Mouse (Mus musculus) liver, embryonic 16.5 days (tissue): ENCODE data around the gene Vrk1. TPM values are rescaled to one million over a fixed set of nuclear protein-coding genes. Genes with fewer than 3 reads are reported as not detected.

Source experiments
- ATAC-seq: fragments of 200-750 bp; cut with Nextera tagmentation; 2 replicates; pipeline ENCODE4 v1.8.0; 2017; ENCODE audit warnings: low read depth, mild to moderate bottlenecking, moderate number of reproducible peaks, moderate library complexity
- H3K27ac ChIP-seq: fragments of 300-500 bp; sonication (generic); 2 replicates; pipeline ENCODE4 v1.5.1; 2014; ENCODE audit warnings: mild to moderate bottlenecking, low read length
- H3K27me3 ChIP-seq: fragments of 300-500 bp; sonication (generic); 2 replicates; pipeline ENCODE4 v1.6.1; 2014; ENCODE audit warnings: low read depth, low read length, mixed read lengths; ENCODE audit not compliant: control insufficient read depth, insufficient read depth
- H3K36me3 ChIP-seq: fragments of 300-500 bp; sonication (generic); 2 replicates; pipeline ENCODE4 v1.6.1; 2014; ENCODE audit warnings: mild to moderate bottlenecking; ENCODE audit not compliant: control insufficient read depth, insufficient read depth
- H3K4me1 ChIP-seq: fragments of 300-500 bp; sonication (generic); 2 replicates; pipeline ENCODE4 v1.6.1; 2014; ENCODE audit warnings: low read depth, low read length, mixed read lengths; ENCODE audit not compliant: control insufficient read depth
- H3K4me2 ChIP-seq: fragments of 300-500 bp; sonication (generic); 2 replicates; pipeline ENCODE4 v1.6.1; 2014; ENCODE audit warnings: low read depth, low read length, mixed read lengths
- H3K4me3 ChIP-seq: fragments of 300-500 bp; sonication (generic); 2 replicates; pipeline ENCODE4 v1.5.1; 2014; ENCODE audit warnings: low read depth, mild to moderate bottlenecking, low read length
- H3K9ac ChIP-seq: fragments of 300-500 bp; sonication (generic); 2 replicates; pipeline ENCODE4 v1.6.1; 2014; ENCODE audit warnings: low read depth, low read length
- H3K9me3 ChIP-seq: fragments of 300-500 bp; sonication (generic); replicated peaks from 2 replicates; pipeline ENCODE4 v1.6.1; 2016; ENCODE audit warnings: low read length; ENCODE audit not compliant: control insufficient read depth
- WGBS: fragments of 180-500 bp; shearing (Covaris S2); extraction: QIAGEN DNeasy Blood & Tissue Kit; methylation state at CpG from one replicate; pipeline ENCODE4 v1.1.7; 2014; ENCODE audit not compliant: insufficient replicate concordance; 5-methylcytosine and 5-hydroxymethylcytosine counted together
- polyA plus RNA-seq: library from polyadenylated mRNA; unstranded; fragments of >200 nt; fragmentation: Nextera tagmentation; extraction: Ambion mirVana; gene quantifications from 2 replicates; pipeline ENCODE4 v1.2.1, GENCODE M21; 2015

The Vrk1 gene
- polyA plus RNA-seq, 1 experiment from 2014 or later = 69.1 TPM

DNA sequence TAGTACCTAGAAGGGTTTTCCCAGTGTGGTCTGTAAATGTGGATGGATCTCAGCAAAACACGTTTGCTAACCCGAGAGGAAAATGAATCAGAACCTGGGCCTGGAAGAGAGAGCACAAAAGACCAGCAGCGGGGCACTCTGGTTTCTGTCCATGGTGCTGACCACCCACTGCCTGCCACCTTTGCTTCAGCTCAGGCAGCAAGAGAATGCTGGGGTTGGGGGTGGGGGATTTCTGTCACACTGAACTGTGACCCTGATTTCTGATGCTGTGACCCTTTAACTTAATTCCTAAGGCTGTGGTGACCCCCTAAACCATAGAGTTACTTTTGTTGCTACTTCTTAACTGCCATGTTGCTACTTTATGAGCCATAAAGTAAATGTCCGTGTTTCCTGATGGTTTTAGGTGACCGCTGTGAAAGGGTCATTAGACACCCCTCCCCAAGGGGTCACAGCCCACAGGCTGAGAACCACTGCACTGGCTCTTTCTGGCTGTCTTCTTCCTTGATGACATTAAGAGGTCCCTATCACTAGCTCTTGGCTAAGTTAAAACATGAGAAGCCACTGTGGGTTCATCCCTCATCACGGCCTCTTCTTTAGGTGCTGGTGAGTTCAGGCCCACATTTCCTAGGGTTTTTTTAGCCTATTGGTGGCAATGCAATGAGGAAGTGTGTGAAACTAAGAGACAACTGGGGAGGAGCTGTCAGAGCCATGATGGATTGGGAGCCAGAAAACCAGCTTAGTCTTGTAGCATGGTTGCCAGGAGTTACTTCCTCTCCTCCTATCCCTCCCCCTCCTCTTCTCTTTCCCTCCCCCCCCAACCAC lies 105.3 kb downstream of the Vrk1 start:
- Histone ChIP-seq H3K27ac (no peak overlapping the region), H3K27me3 (no peaks in the 10 kb centered on the region), H3K9ac (no peak overlapping the region), H3K9me3 (no peaks in the 10 kb centered on the region), H3K4me1 (no peaks in the 10 kb centered on the region), H3K4me3 (no peak overlapping the region), H3K36me3 (no peaks in the 10 kb centered on the region), H3K4me2 (no peak overlapping the region)
- no peak for ATAC-seq
- WGBS = 21% methylated on average over 6 of the region's 6 CpGs

- 57% methylated on average over 5 of the region's 5 CpGs for WGBS
- Histone ChIP-seq H3K27me3 (no peaks in the 10 kb centered on the region), H3K27ac (no peak overlapping the region), H3K4me2 (no peak overlapping the region), H3K4me1 (no peaks in the 10 kb centered on the region), H3K36me3 (no peaks in the 10 kb centered on the region), H3K4me3 (no peak overlapping the region), H3K9ac (no peak overlapping the region), H3K9me3 (no peaks in the 10 kb centered on the region)
- ATAC-seq = no peak
Measured at GRCm38 (mm10) chr12:106115892-106116206, 105.8 kb downstream of the Vrk1 start.

DNA sequence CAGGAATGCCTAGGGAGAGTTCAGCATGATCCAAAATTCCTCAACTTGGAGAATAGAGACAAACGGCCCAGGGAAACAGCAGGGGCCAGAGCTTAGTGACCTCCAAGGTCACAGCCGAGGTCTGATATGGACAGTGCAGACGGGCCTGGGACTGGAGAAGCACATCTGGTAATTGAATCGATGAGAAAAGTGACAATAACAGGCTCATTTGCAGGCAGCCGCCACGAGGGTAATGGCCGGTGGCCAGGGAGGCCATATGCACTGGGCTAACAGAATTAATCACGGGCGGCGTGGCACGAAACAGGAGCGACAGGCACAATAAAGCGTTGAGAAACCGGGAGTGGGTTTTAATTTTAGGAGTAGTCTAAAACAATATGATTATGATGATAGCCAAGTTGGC lies 113.2 kb downstream of the Vrk1 start:
- no peak for ATAC-seq
- Histone ChIP-seq H3K27me3 (no peaks in the 10 kb centered on the region), H3K4me2 (no peak overlapping the region), H3K9me3 (no peaks in the 10 kb centered on the region; the same call in 1 of the 2 replicates), H3K4me3 (no peak overlapping the region), H3K9ac (no peak overlapping the region), H3K4me1 (no peaks in the 10 kb centered on the region), H3K36me3 (no peaks in the 10 kb centered on the region), H3K27ac (no peak overlapping the region)
- 69% methylated on average over 14 of the region's 14 CpGs for WGBS

- 68% methylated on average over 3 of the region's 3 CpGs for WGBS
- ATAC-seq = no peak
Measured at GRCm38 (mm10) chr12:106124581-106124980, 114.6 kb downstream of the Vrk1 start.

More at GRCm38 (mm10) chr12:106124581-106124980, 114.6 kb downstream of the Vrk1 start:
- Histone ChIP-seq H3K27ac (no peak overlapping the region), H3K27me3 (no peaks in the 10 kb centered on the region), H3K36me3 (no peaks in the 10 kb centered on the region), H3K4me2 (no peak overlapping the region), H3K4me1 (no peaks in the 10 kb centered on the region), H3K4me3 (no peak overlapping the region), H3K9ac (no peak overlapping the region), H3K9me3 (no peaks in the 10 kb centered on the region; the same call in 1 of the 2 replicates)

Other genes with a start within 250 kb of the Vrk1 start
- 81.6 and 88.3 TPM in 2 replicates for gene Papola, start 225.5 kb upstream of the Vrk1 start, polyA plus RNA-seq